Mouse (Mus musculus): Measurements from ENCODE around the gene Cacng5.
A peak's percentile ranks its signal among the peaks of the same experiment; 100 is the strongest.

The Cacng5 gene

DNA sequence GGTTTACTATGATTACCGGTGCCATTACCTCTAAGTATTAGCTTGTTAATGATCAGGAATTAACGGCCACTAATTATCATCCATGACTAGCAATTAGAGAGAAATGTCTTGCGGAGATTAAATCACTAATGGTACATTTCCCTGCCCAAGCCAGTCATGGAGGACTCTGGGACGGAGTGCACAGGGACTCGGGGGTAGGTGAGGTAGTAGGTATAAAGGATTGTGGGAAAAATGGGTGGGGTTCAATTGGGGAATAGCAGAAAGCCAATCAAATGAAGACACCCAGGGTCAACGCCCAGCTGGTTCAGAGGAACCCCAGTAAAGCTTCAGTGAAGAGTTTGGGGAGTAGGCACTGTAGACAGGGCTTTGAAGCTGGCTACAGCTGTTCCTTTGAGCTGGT lies 27.5 kb downstream of the Cacng5 start:
- DNase-seq (ENCODE audit: low read depth, low spot score): no peak

GRCm38 (mm10) chr11:107876840-107877239 lies 38.0 kb downstream of the Cacng5 start:
- DNase-seq (ENCODE audit: low read depth, low spot score): no peak

DNA sequence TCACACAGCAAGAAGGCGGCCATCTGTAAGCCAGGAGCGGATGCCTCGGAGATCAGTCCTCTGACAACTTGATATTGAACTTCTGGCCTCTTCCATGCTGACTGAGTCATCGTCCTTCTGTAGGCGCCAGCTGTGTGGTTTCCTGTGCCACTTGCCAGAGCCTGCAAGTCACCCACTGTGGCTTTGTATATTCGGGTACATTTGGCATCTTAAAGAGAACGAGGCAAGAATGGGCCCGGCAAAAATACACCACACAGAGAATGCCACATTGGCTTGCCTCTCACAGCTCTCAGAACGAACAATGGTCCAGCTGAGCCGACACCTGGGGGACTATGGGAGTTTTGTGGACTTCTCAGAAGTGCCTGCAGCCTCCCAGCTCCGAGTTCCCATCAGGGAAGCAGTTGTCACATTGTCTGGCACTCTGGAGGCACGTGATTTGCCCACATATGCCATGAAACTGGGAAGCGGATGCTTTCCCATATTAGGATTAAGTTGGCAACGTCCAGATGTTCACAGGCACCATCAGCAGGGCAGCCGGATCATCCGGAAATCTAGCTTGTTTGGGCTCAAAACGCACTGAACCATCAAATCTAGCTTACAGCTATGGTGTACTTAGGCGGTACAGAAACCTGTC lies 38.9 kb downstream of the Cacng5 start:
- DNase-seq (ENCODE audit: low read depth, low spot score): no peak

DNA sequence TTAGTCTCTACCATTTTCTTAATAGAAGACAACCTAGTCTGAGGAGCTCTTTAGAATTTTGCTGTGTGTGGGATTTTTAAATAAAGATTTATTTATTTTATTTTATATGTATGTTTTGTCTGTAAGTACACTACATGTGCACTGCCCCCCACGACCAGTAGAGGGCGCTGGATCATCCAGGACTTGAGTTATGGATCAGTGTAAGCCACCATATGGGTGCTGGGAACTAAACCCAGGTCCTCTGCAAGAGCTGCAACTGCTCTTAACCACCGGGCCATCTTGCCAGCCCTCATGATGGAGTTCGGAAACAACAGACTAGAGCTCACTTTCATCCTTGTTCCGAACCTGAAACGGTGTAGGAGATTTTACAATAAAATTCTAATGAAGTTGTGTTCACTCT lies 42.1 kb downstream of the Cacng5 start:
- DNase-seq (ENCODE audit: low read depth, low spot score): no peak

- no peak for DNase-seq (ENCODE audit: low read depth, low spot score)
These were observed 47.3 kb downstream of the Cacng5 start for GRCm38 (mm10) chr11:107867509-107867908.

DNA sequence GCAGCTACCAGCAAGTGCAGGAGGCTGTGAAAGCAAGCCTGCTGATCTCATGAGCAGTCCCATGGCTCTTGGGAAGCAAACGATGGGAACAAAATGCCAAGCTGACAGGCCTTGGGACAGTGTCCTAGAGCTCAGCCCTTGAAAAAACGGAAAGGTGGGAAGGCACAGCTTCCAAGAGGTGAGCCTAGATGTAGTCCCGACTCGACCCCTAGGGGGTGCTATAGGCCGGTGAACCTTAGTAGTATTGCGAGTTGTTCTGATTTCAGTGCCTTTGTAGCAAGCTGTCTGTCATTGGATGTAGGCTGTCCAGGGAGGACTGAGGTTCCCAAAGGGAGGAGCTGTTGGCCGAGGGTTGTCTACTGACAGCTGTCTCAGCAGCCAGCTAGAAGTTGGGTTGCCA lies 49.7 kb downstream of the Cacng5 start:
- DNase-seq (ENCODE audit: low read depth, low spot score): peak; percentile 71

DNA sequence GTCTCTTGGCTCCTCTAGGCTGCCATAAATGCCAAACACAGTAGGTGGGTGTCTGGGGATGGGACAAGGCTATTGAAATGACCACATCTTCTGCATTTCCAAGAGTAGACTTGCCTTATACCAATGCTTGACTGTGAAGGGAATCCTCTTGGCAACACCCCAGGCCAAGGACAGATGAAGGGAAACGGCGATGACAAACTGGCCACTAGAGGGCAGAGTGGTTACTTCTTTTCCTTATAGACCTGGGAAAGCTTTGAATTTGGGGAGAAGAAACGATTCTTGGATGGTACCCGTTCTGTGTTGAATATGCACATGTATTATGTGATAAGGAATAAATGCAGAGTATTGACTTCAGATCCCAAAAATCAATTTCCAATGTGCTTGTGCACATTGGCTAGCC lies 50.8 kb downstream of the Cacng5 start:
- DNase-seq (ENCODE audit: low read depth, low spot score): peak; percentile 69

DNA sequence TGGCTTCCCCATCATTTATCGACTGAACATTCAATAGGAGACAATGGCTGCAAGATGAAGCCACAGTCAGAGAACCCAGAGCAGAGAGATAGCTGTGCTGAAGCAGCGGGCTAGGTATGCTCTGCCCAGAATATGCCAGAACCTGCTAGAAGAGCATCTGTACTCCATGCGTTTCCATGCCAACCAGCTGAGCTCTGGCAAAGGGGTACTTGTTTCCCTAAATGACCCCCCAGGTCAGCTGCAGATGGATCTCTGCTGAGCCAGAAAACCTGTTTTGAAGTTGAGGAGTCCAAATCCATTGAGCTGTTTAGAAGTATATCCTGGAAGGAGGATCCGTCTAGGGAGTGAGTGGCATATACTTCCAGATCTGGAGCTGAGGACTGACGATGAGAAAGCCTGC lies 53.1 kb downstream of the Cacng5 start:
- no peak for DNase-seq (ENCODE audit: low read depth, low spot score)

GRCm38 (mm10) chr11:107859871-107860270 lies 55.0 kb downstream of the Cacng5 start:
- DNase-seq (ENCODE audit: low read depth, low spot score): no peak

GRCm38 (mm10) chr11:107859288-107859687 lies 55.6 kb downstream of the Cacng5 start:
- DNase-seq (ENCODE audit: low read depth, low spot score): peak; percentile 77

GRCm38 (mm10) chr11:107853088-107853487 lies 61.8 kb downstream of the Cacng5 start:
- peak; percentile 48 for DNase-seq (ENCODE audit: low read depth, low spot score)

DNA sequence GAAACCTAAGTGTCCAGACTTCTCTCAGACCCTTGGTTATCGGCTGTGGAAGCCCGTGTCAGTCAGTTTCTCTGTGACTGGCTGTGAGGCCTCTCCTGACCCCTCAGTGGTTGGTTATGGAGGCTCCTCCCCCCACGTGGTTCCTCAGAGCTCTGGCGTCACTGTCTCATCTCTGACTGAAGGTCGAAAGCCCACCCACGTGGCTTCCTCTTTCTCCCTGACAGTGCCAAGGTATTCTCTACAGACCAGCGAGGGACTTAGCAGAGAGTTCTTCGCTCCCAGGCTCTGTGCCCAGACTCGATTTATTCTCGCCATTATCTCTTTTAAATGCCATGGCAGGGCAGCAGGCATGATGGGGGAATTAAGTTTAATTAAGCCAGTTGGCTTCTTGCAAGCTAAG lies 65.2 kb downstream of the Cacng5 start:
- DNase-seq (ENCODE audit: low read depth, low spot score): no peak

- no peak for DNase-seq (ENCODE audit: low read depth, low spot score)
These were observed 70.7 kb downstream of the Cacng5 start for GRCm38 (mm10) chr11:107844175-107844574.

DNA sequence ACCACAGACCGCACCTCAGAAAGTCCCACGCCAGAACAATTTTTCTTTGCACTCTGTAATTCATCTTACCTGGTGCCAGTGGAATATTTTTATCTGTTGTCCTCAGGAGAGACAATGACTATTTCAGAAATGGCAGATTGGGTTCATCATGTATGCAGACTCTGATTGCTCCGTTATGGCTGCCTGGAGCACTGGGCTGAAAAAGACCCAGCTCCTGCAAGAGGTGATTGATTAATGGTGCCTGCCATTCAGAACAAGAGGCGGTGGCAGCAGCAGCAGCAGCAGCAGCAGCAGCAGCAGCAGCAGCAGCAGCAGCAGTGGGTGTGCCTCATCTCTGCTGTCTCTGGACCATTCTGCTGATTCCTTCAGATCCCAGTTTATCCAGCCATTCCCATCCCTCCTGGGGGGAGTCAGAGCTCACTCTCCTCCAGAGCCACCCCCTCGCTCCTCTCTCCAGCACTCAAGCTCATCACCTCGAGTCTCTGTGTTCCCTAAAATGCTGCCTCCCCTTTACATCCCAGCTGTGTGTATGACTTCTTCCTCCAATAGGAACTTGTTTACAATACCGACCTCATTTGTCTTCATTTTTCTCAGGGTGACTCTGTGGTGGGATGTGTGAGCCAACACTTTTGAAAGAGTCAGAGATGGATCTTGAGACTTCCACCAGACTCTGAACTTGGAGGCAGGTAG lies 81.4 kb downstream of the Cacng5 start:
- DNase-seq (ENCODE audit: low read depth, low spot score): no peak
